Mouse (Mus musculus): ENCODE measurements at regions not wholly inside any gene's neighbourhood (a gene's known extent, or its start where the extent isn't known, plus 50 kb on each side); places are given as distances from the start of the nearest gene placed in this dataset.
A peak's percentile ranks its signal among the peaks of the same experiment; 100 is the strongest.
"Not testable (repeated sequence)": the region's sequence is repeated elsewhere in the genome, so short reads cannot be mapped to it uniquely, and the experiment has no call there.

GRCm38 (mm10) chr14:90935626-90936025 lies 2464.4 kb upstream of the Pcdh20 start:
- DNase-seq (ENCODE audit: low read depth, low spot score), result not testable (repeated sequence)

GRCm38 (mm10) chr14:90905270-90905669 lies 2434.1 kb upstream of the Pcdh20 start:
- no peak for DNase-seq (ENCODE audit: low read depth, low spot score)

GRCm38 (mm10) chr14:90889738-90890137 lies 2418.5 kb upstream of the Pcdh20 start:
- DNase-seq (ENCODE audit: low read depth, low spot score), result peak; percentile 4

Data from 3T3-L1 (cell line).